Mouse (Mus musculus) cortical plate, adult 2 months (tissue): ENCODE data around the gene Msh6.

Experiments used
- CTCF ChIP-seq: fragments of 200-500 bp; IDR thresholded peaks from 2 replicates; pipeline ENCODE4 v1.5.1; 2011; ENCODE audit warnings: mild to moderate bottlenecking, control low read depth, low read length; ENCODE audit not compliant: insufficient read depth; ENCODE audit errors: extremely low read depth
- POLR2A ChIP-seq: fragments of 200-500 bp; IDR thresholded peaks from 2 replicates; pipeline ENCODE4 v1.6.1; 2011; ENCODE audit warnings: mild to moderate bottlenecking, low read length, control low read depth; ENCODE audit not compliant: insufficient read depth; ENCODE audit errors: extremely low read depth

GRCm38 (mm10) chr17:87936156-87936555 lies 38.7 kb upstream of the Msh6 start:
- TF ChIP-seq POLR2A (no peak), CTCF (no peak)
